Mouse (Mus musculus): ENCODE data around the gene Gls.

GRCm38 (mm10) chr1:52163707-52164457, 69.2 kb downstream of the Gls start:
- no peak for TF ChIP-seq POLR2A (IDR thresholded peaks at IDR 0.05; ENCODE audit: insufficient read length, low read depth)
- TF ChIP-seq MAX (IDR thresholded peaks at IDR 0.05; ENCODE audit: low read depth) = no peak
- no peak for TF ChIP-seq CEBPB (IDR thresholded peaks at IDR 0.05; ENCODE audit: insufficient read depth, poor library complexity, severe bottlenecking)
- no peak for TF ChIP-seq TCF3 (IDR thresholded peaks at IDR 0.05; ENCODE audit: insufficient read length, low read depth)
- TF ChIP-seq REST (IDR thresholded peaks at IDR 0.05; ENCODE audit: insufficient read depth, insufficient read length) = no peak
- TF ChIP-seq E2F4 (IDR thresholded peaks at IDR 0.05; ENCODE audit: insufficient read depth) = no peak
- no peak for TF ChIP-seq MYOD1 (IDR thresholded peaks at IDR 0.05; ENCODE audit: control insufficient read depth in 1 of 3, insufficient read length in 2 of 3, low read depth in 2 of 3)
- no peak for TF ChIP-seq SRF (IDR thresholded peaks at IDR 0.05; ENCODE audit: control insufficient read depth, insufficient read length, low read depth)
- TF ChIP-seq MYOG (IDR thresholded peaks at IDR 0.05; ENCODE audit: control insufficient read depth in 1 of 3, insufficient read depth in 1 of 3, insufficient read length in 2 of 3, low read depth in 2 of 3) = no peak

All from myocyte (in vitro differentiated cells).